Mouse (Mus musculus) heart, postnatal 25 days (tissue): ENCODE measurements around the gene Elp4. TPM values are rescaled to one million over a fixed set of nuclear protein-coding genes. Genes with fewer than 3 reads are reported as not detected.

Experiments
- DNase-seq: peaks from one replicate; pipeline ENCODE4 v3.0.0; 2022; ENCODE audit warnings: low spot score
- intact Hi-C: fragments of 180-260 bp; cut with DNase I; formaldehyde crosslinking; loops from one replicate; pipeline ENCODE4 v1.15.1; 2025
- total RNA-seq, 2 experiments: library from RNA; stranded (reverse); gene quantifications; 2 replicates each; pipeline ENCODE4 v1.2.3; 2021

The Elp4 gene
- total RNA-seq, 2 experiments from 2014 or later: 11.3 to 14.0 TPM

GRCm38 (mm10) chr2:105686363-105687316 is 217.7 kb downstream of the Elp4 start:
- no peak for DNase-seq
- intact Hi-C loops: loop anchor here (10.0 kb wide), 1 partner anchor 298 kb away; no protein-coding TSS in a partner anchor

DNA sequence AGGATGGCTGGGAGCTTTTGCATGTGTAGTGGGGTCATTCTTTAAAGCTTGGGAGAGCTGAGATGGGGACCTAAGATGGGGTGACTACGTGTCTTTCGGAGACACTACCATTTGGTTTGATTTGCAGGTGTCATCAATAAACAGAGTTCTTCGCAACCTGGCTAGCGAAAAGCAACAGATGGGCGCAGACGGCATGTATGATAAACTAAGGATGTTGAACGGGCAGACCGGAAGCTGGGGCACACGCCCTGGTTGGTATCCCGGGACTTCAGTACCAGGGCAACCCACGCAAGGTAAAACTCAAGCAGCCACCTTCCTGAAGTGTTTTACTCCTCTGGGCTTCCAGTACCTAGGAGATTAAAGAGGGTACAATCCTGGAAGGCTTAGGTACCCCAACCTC is 218.7 kb downstream of the Elp4 start:
- DNase-seq: no peak
- intact Hi-C loops: loop anchor here (10.0 kb wide), 1 partner anchor 299 kb away; no protein-coding TSS in a partner anchor

DNA sequence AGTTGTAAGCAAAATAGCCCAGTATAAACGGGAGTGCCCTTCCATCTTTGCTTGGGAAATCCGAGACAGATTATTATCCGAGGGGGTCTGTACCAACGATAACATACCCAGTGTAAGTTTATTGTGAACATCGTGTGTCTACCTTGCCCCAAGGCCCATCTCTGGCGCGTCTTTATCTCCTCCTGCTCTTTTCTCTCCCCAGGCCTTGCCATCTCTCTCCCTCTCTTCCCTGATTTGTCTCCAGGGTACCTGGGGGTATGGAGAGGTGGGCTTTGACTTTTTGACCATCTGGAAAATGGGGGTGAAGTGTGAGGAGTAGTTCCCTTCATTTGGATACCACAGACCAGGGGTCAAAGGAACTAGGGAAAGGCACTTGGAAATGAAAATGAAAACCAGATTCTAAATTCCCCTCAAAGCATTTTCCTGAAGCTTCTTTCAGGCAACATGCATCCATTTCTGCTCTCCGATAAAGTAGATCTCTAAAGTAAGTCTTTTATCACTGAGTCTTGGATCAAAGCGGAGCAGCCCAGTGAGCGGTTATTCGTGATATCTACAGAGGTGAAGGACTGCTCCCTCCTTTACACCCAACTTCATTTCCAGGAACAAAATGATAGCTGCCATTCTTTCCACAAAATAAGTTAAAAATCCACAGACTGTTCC is 219.2 kb downstream of the Elp4 start:
- no peak for DNase-seq
- intact Hi-C loops: loop anchor here (10.0 kb wide), 1 partner anchor 300 kb away; no protein-coding TSS in a partner anchor

DNA sequence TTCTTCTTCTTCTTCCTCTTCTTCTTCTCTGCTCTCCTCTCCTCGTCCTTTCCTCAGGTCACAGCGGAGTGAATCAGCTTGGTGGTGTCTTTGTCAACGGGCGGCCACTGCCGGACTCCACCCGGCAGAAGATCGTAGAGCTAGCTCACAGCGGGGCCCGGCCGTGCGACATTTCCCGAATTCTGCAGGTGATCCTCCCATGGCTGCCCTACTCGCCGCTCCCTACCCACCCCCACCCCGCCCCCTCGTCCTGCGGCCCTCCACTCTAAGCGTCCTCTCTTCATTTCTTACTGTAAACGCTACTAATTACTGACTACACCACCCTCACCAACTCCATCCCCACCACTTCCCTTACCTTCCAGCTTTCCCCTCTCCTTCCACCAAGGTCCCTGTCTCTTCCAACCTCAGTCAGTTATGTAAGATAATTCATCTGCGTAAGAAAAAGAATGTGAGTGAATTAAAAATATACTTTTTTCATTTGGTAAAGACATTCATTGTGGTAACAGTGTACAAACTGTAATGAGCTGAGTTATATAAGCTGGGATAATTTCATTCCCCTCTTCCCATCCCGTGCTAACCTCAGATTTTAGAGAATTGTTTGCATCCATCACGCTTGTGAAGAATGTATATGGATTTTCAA is 220.5 kb downstream of the Elp4 start:
- no peak for DNase-seq
- intact Hi-C loops: loop anchor here (10.0 kb wide), 1 partner anchor 301 kb away; no protein-coding TSS in a partner anchor

GRCm38 (mm10) chr2:105682634-105683351 is 221.6 kb downstream of the Elp4 start:
- intact Hi-C loops: loop anchor here (10.0 kb wide), 1 partner anchor 302 kb away; no protein-coding TSS in a partner anchor

DNA sequence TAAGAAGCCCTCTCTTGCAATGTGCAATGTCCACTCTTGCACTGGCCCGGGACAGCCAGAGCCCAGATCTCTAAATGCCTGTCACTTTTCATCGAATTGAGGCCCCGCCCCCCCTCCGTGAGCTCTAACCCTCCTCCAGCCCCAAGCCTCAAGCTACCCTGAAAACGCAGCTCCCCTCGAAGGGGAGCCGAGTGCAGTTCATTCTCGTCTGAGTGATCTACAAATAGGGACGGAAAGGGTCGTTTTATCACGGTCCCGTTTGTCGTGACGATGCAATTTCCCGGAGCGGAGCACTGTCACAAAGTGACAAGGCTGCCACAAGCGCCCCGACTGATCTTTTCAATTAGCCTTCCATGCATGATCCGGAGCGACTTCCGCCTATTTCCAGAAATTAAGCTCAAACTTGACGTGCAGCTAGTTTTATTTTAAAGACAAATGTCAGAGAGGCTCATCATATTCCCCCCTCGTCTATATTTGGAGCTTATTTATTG is 222.3 kb downstream of the Elp4 start:
- DNase-seq: no peak
- intact Hi-C loops: loop anchor here (10.0 kb wide), 1 partner anchor 303 kb away; no protein-coding TSS in a partner anchor

More at GRCm38 (mm10) chr2:105682634-105683351, 221.6 kb downstream of the Elp4 start:
- no peak for DNase-seq

GRCm38 (mm10) chr2:105680999-105681710 is 223.2 kb downstream of the Elp4 start:
- DNase-seq: no peak
- intact Hi-C loops: loop anchor here (10.0 kb wide), 1 partner anchor 304 kb away; no protein-coding TSS in a partner anchor

- no peak for DNase-seq
- intact Hi-C loops: loop anchor here (10.0 kb wide), 1 partner anchor 304 kb away; no protein-coding TSS in a partner anchor
Observed at GRCm38 (mm10) chr2:105680146-105680998, 224.0 kb downstream of the Elp4 start.

DNA sequence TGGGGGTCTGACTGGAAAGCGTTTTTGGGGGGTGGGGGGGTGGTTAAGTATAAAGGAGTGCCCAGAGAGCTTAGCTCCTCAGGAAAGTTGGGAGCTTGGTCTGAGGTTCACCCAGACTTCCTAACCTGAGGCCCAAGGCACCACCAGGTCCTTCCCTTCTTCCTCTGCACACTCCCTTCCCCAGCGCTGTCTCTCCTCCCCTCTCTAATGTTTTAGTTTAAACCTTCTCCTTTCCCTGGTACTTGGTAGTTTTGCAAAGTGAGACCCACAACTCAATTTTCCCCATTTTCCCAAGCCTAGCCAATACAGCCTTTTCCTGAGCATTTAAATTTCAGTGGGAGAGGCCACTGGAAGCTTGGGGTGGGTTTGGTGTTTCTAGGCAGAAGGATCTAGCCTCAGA is 225.0 kb downstream of the Elp4 start:
- intact Hi-C loops: loop anchor here (10.0 kb wide), 1 partner anchor 555 kb away; the partner anchor contains the start of gene Wt1

GRCm38 (mm10) chr2:105678880-105679321 is 225.5 kb downstream of the Elp4 start:
- intact Hi-C loops: loop anchor here (10.0 kb wide), 1 partner anchor 554 kb away; the partner anchor contains the start of gene Wt1
- no peak for DNase-seq

More for the DNA sequence above, 225.0 kb downstream of the Elp4 start:
- no peak for DNase-seq

- intact Hi-C loops: loop anchor here (10.0 kb wide), 1 partner anchor 554 kb away; the partner anchor contains the start of gene Wt1
- DNase-seq: no peak
Observed at GRCm38 (mm10) chr2:105678306-105678705, 226.1 kb downstream of the Elp4 start.

DNA sequence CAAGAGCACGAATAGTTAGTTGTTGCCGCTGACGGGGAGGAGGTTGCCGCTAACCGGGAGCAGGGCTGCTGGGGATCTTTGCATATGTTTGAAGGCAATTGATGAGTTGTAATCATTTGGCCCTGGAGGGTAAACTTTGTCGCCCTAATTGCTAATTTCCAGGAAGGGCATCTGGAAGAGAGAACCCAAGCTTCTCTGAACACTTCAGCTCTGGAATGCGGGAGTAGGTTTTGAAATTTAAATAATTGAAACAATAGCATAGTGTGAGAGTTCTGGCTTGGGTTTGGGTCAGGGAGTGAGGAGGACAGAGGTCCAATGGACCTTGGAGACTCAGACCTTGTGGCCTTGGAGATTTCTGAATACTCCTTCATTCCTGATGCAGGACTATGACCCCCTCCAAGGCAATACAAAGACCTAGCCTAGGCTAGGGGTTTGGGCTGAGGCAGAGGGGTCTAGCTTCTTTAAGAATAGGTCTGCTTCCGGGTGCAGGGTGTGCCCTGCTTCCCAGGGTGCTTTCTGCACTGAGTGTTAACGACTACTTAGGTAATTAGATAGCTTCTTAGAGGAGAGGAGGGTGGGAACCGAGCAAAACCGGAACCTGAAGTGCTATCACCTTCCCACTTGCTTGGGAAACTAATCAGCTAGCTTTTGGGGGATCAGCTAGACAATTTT is 226.8 kb downstream of the Elp4 start:
- DNase-seq: no peak
- intact Hi-C loops: loop anchor here (10.0 kb wide), 1 partner anchor 553 kb away; the partner anchor contains the start of gene Wt1

GRCm38 (mm10) chr2:105676909-105677433 is 227.4 kb downstream of the Elp4 start:
- no peak for DNase-seq
- intact Hi-C loops: loop anchor here (10.0 kb wide), 1 partner anchor 552 kb away; the partner anchor contains the start of gene Wt1

- no peak for DNase-seq
Observed at GRCm38 (mm10) chr2:105676080-105676908, 228.1 kb downstream of the Elp4 start.

DNA sequence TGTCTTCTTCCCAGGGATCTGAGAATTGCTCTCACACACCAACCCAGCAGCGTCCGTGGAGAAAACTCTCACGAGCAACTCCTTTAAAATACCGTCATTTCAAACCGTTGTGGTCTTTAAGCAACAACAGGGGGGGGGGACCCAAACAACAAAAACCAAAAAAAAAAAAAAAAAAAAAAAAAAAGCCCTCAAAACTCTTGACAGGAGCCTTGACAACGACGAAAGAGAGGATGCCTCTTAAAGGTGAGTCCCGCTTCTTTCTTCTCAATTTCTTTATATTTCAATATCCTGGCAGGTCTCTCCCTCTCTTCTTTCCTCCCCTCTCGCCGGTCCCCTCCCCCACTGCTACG is 228.7 kb downstream of the Elp4 start:
- intact Hi-C loops: loop anchor here (10.0 kb wide), 1 partner anchor 551 kb away; the partner anchor contains the start of gene Wt1
- no peak for DNase-seq

More at GRCm38 (mm10) chr2:105676080-105676908, 228.1 kb downstream of the Elp4 start:
- intact Hi-C loops: loop anchor here (10.0 kb wide), 1 partner anchor 551 kb away; the partner anchor contains the start of gene Wt1
